Mouse (Mus musculus) testis, adult 2 months (tissue): ENCODE data around the gene Mosmo. TPM values are rescaled to one million over a fixed set of nuclear protein-coding genes. Genes with fewer than 3 reads are reported as not detected.
"Not testable (repeated sequence)": the region's sequence is repeated elsewhere in the genome, so short reads cannot be mapped to it uniquely, and the experiment has no call there.

Experiments used
- H3K27ac ChIP-seq: fragments of 200-500 bp; 2 replicates; pipeline ENCODE4 v1.5.1; 2012; ENCODE audit warnings: low read depth, low read length; ENCODE audit not compliant: control insufficient read depth, insufficient read depth
- H3K27me3 ChIP-seq: fragments of 200-500 bp; 2 replicates; pipeline ENCODE4 v1.6.1; 2012; ENCODE audit warnings: mild to moderate bottlenecking, low read length, moderate library complexity; ENCODE audit not compliant: control insufficient read depth, insufficient read depth
- H3K36me3 ChIP-seq: fragments of 200-500 bp; 2 replicates; pipeline ENCODE4 v1.6.1; 2012; ENCODE audit warnings: mild to moderate bottlenecking, low read length; ENCODE audit not compliant: control insufficient read depth, insufficient read depth
- H3K4me1 ChIP-seq: fragments of 200-500 bp; 2 replicates; pipeline ENCODE4 v1.6.1; 2012; ENCODE audit warnings: low read length; ENCODE audit not compliant: control insufficient read depth, insufficient read depth
- H3K4me3 ChIP-seq: fragments of 200-500 bp; 2 replicates; pipeline ENCODE4 v1.5.1; 2012; ENCODE audit warnings: low read depth, mild to moderate bottlenecking, low read length, moderate library complexity, mixed read lengths; ENCODE audit not compliant: control insufficient read depth
- CTCF ChIP-seq: fragments of 200-500 bp; IDR thresholded peaks from 2 replicates; pipeline ENCODE4 v1.5.1; 2012; ENCODE audit warnings: low read depth, mild to moderate bottlenecking, inconsistent platforms, low read length, moderate library complexity; ENCODE audit not compliant: control insufficient read depth, insufficient read depth, insufficient replicate concordance
- POLR2A ChIP-seq: fragments of 200-500 bp; IDR thresholded peaks from 2 replicates; pipeline ENCODE4 v1.6.1; 2012; ENCODE audit warnings: low read depth, mild to moderate bottlenecking, inconsistent platforms, low read length, moderate library complexity; ENCODE audit not compliant: control insufficient read depth
- polyA plus RNA-seq: library from polyadenylated mRNA; depleted of rRNA; stranded (reverse); fragments of >200 nt; gene quantifications from 2 replicates; pipeline ENCODE4 v1.2.3, GENCODE M21; 2012

Gene Mosmo
- polyA plus RNA-seq, 1 experiment: 49.1 TPM

DNA sequence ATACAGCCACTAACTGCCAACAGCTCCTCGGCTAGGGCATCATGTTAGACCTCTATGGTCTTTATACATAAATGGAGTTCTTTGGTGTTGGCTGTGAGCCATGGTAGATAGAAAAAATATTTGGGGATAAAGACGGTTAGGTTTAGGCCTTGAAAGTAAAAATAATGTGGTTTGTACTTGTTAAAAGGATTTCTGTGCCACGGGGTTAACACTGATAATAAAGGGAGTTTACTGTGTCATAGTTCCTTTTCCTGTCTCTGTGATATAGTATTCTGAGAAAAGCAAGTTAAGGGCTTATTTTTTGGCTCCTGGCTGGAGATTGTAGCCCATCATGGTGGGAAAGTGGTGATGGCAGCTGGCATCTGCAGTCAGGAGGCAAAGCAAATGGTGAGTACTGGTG, 26.5 kb downstream of the Mosmo start:
- no peak for TF ChIP-seq CTCF
- no peak for TF ChIP-seq POLR2A
- no peaks in the 10 kb centered on the region for H3K27me3 ChIP-seq
- no peak overlapping the region for H3K27ac ChIP-seq
- H3K36me3 ChIP-seq: no peaks in the 10 kb centered on the region
- 0 out of 2 replicates have a peak, but pooled peaks cover 2% of the 10 kb centered on the region for H3K4me1 ChIP-seq
- H3K4me3 ChIP-seq: no peak overlapping the region

- H3K36me3 ChIP-seq: no peaks in the 10 kb centered on the region
- no peaks in the 10 kb centered on the region for H3K27me3 ChIP-seq
- peaks cover 7% of the 10 kb centered on the region for H3K4me1 ChIP-seq
- TF ChIP-seq CTCF: no peak
- no peak for TF ChIP-seq POLR2A
- H3K4me3 ChIP-seq: no peak overlapping the region
- H3K27ac ChIP-seq: no peak overlapping the region
These were observed 34.7 kb downstream of the Mosmo start for GRCm38 (mm10) chr7:120712071-120712470.

- no peaks in the 10 kb centered on the region for H3K36me3 ChIP-seq
- TF ChIP-seq POLR2A (no peak), CTCF (no peak)
- no peak overlapping the region for H3K27ac ChIP-seq
- no peak overlapping the region for H3K4me3 ChIP-seq
- H3K4me1 ChIP-seq: peaks cover 5% of the 10 kb centered on the region
- H3K27me3 ChIP-seq: no peaks in the 10 kb centered on the region
These were observed 35.8 kb downstream of the Mosmo start for GRCm38 (mm10) chr7:120713225-120713624.

DNA sequence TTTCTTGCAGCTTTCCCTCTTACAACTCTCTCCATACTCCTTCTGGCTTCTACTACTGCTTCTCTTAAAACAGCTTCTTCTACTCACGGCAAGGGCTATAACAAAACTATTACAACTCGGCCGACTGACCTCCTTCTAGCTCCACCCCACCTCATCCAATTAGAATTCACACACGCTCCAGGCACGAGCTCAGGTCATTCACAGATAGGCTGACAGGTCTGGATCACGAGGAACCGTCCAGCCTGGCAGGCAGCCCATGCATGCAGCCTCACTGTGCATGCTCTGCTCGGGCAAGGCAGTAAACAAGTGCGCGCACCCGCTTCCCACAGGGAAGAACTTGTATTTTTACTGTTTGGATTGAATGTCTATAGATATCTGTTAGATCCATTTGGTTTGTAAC, 36.5 kb downstream of the Mosmo start:
- not testable (repeated sequence) for H3K4me1 ChIP-seq, H3K27me3 ChIP-seq, H3K4me3 ChIP-seq, H3K27ac ChIP-seq, H3K36me3 ChIP-seq

GRCm38 (mm10) chr7:120717261-120717660, 39.8 kb downstream of the Mosmo start:
- TF ChIP-seq CTCF: no peak
- TF ChIP-seq POLR2A: no peak
- H3K36me3 ChIP-seq: no peaks in the 10 kb centered on the region
- H3K4me3 ChIP-seq: no peak overlapping the region
- H3K27me3 ChIP-seq: no peaks in the 10 kb centered on the region
- H3K27ac ChIP-seq: no peak overlapping the region
- H3K4me1 ChIP-seq: peaks cover 5% of the 10 kb centered on the region

GRCm38 (mm10) chr7:120721051-120721450, 43.6 kb downstream of the Mosmo start:
- H3K36me3 ChIP-seq: no peaks in the 10 kb centered on the region
- H3K27ac ChIP-seq: no peak overlapping the region
- no peaks in the 10 kb centered on the region for H3K27me3 ChIP-seq
- H3K4me1 ChIP-seq: no peaks in the 10 kb centered on the region; the same call in 1 of the 2 replicates
- TF ChIP-seq POLR2A (no peak), CTCF (no peak)
- H3K4me3 ChIP-seq: no peak overlapping the region

DNA sequence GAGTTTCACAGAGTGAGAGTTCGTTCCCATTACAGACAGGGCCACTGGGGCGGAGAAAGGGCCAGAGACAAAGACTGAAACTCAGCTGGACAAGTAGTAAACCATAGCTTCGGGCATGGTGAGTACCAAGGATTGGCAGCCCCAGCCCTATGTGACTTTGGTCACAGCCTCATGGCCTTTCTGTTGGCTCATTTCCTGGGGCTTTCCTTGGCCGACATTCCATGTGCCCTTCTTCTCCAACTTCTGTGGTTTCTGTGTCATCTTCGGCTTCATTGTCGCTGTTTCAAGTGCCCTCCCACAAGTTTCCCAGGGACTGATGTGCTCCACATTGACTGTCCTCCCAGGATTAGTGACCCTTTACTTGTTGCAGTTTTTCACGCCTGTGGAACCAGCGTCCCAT, 44.0 kb downstream of the Mosmo start:
- no peak overlapping the region for H3K4me3 ChIP-seq
- TF ChIP-seq CTCF (no peak), POLR2A (no peak)

GRCm38 (mm10) chr7:120722063-120722462, 44.6 kb downstream of the Mosmo start:
- no peak overlapping the region for H3K4me3 ChIP-seq
- no peak overlapping the region for H3K27ac ChIP-seq
- TF ChIP-seq POLR2A (no peak), CTCF (no peak)
- H3K36me3 ChIP-seq: no peaks in the 10 kb centered on the region
- H3K27me3 ChIP-seq: no peaks in the 10 kb centered on the region
- no peaks in the 10 kb centered on the region; the same call in 1 of the 2 replicates for H3K4me1 ChIP-seq

More for the DNA sequence above, 44.0 kb downstream of the Mosmo start:
- Histone ChIP-seq H3K4me1 (no peaks in the 10 kb centered on the region; the same call in 1 of the 2 replicates), H3K27ac (no peak overlapping the region), H3K36me3 (no peaks in the 10 kb centered on the region), H3K27me3 (no peaks in the 10 kb centered on the region)
